Mouse (Mus musculus) frontal cortex, postnatal 14 days (tissue): Measurements from ENCODE around the gene Dgki.

ENCODE experiments used
- DNase-seq, 2 experiments: peaks; one replicate each; pipeline ENCODE4 v3.0.0; 2022; ENCODE audit warnings: low spot score in 2 of 2

The Dgki gene

DNA sequence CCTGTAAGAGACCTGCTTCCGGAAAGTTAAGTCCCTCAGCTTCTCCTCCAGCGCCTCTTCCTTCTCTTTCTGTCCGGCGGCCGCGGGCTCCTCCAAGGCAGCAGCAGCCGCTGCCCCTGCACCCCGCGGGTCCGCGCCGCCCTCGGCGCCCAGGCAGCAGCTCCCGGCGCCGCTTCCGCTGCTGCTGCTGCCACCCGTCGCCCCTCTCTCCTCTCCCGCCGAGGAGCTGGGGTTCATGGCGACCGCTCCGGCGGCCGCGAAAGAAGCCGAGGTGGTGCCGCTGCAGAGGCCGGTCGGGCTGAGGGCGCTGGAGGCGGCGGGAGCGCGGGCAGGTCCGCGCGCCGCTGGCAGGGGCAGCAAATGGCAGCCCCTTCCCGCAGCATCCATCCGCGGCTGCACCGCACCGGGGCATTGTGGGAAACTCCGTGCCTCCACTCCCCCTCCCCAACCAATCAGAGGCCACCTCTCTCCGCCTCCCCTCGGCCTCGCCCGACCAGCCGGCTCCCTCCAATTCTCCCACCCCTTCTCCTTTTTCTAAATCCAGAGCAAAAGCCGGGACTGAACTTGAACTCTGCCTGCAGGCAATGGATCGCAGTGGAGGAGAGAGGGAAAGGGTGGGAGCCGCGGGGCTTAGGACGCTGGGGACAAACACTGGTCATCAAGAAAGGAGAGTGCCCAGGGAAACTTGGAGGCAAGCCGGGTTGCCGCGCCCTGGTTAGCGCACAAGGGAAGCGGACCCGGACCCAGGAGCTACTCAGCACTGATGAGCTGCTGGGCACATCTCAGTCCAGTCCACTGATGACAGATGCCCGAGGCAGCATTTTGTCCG, at the start of gene Dgki:
TSS of gene Dgki (minus strand) at position 623 of the 829 bp plus-strand sequence.
- DNase-seq, result peak; percentile 80 to 81

DNA sequence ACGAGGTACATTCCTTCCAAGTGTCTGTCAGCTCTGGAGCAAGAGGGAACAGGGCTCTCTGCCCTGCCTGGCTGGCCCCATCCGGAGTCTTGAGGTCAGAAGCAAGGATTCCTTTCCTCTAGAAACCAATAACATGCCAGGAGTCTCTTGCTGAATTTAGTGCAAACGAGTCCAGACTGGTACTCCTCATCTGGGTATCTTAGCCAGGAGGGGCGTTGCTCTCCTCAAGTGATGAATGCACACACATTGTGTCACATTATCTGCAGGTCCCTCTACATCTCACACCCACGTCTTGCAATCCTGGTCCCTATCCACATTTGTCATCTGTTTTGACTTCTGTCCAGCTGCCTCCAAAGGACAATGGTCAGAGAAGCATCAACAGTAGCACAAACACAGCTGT, 47.6 kb upstream of the Dgki start:
- DNase-seq, result no peak

DNA sequence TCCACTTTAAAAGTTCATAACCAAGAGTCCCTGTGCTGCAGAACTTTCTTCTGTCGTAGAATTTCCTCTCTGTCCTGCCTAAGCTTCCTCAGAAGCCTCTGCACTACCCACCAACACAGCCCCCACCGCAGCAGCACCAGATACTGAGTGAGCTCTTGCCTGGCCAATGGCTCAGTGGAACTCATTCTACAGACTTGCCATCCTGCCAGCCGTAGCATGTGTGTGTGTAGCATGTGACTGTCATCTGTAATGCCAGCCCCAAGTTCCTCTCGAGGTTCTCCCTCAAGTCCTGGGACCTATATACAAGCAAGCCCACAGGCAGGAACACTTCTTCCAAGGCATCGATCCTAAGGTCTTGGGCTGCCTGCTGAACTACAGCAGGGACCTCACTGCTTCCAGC, 38.1 kb upstream of the Dgki start:
- DNase-seq, result no peak

DNA sequence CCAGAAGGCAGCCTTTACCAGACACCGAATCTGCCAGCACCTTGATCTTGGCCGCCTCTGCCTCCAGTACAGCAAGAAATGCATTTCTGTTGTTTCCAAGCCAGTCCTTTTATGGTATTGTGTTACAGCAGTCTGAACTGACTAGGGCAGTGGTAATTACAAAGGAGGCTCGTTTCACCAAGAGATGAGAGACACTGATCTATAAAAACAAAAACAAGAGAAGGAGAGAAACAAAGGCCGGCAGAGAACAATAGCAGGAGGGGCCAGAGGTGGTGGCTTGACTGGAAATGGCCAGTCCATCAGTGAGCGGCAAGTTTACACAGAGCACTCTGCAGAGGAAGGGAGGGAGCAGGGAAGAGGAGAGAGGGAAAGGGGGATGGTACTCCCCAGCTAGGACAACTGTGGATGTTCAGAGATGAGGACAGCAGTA, 36.9 kb upstream of the Dgki start:
- no peak for DNase-seq

DNA sequence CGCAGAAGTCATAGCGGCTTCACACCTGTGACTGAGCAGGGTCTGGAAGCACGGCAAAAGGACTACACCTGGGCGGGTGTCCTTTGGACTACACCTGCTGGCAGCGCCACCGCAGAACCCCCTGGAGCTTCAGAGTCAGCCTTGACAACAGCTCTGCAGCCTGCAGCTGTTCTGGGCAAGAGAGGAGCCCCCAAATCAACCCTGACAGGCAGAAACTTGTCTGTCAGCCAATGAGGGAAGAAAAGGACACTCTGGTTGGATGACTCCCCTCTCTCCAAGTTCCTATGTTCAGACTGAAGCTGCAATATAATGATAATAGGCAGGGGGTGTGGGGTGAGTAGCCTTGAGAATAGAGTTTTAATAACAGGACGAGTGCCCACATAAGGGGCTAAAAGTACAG, 36.4 kb upstream of the Dgki start:
- DNase-seq, result no peak

DNA sequence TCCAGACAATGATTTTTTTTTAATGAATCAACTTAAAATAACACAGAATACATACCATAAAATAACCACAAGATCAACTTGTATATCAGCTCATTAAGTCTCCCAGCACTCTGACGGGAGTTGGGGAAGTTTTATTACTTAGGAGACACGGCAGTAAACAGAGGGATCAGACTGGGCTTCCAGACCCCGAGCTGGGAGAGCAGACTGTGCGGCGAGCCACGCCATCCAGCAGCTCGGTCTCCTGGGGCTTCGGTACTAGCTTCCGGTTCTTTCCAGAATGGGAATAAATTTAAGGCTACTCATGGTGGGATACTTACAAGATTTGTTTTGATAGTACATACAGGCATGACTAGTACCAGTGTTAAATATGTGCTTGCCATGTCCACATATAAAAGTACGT, 32.9 kb upstream of the Dgki start:
- DNase-seq, result no peak

DNA sequence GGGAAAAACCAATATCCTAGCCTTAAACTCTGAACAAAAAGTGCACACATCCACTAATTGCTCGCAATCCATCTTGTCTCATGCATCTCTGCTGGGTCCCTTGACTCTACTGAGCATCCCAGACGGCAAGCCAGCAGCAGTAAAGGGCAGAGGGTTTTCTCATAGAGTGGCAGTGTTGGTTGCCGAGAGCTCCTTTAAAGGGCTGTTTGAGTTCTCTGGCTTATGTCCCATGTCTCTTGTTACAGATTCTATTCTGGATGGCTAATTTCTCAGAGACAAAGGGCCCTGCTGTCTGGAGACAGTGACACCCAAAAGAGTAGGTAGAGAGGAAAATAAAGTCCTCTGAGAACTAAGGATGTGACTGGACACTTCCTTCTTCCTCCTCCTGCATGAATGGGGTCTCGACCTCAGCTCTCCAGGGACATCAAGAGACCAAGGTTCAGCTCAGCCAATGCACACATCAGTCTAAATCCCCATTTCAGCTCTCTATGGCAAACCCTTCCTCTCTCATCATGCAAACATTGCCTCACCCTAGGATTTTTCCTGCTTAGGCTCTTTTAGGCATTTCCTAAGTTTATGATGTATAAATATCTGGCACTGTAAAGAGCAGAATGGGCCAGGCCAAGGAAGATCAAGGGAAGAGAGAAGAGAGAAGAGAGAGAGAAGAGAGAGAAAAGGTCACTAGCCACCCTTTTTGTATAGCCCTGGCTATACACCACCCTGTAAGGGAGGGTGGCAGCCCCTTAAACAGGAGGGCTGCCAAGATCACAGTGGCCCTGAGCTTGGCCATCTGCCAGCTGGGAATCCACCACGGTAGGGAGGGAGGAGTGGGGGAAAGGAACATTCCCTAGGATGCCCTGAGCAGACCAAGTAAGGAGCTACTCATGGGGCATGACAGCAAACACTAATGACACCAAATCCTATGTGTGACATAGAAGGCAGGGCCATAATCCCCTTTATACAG, 30.2 kb upstream of the Dgki start:
- DNase-seq, result no peak

DNA sequence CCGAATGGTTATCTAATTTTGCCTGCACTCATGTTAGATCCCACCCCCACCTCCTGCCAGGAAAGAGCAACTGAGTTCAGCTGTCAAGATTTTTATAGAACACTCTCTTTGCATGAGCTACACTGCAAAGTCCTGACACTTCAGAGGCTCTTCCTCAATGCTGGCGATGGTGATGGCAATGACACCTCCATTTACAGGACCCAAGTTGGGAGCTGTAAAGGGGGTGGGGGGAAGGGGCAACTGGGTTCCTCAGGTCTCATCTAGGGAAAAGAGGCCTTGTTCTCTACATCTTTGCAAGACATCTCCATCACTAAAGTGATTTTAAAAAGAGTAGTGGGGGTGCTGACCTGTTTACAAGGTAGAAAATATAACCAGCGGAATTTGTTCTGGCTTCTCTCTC, 29.4 kb upstream of the Dgki start:
- no peak for DNase-seq

DNA sequence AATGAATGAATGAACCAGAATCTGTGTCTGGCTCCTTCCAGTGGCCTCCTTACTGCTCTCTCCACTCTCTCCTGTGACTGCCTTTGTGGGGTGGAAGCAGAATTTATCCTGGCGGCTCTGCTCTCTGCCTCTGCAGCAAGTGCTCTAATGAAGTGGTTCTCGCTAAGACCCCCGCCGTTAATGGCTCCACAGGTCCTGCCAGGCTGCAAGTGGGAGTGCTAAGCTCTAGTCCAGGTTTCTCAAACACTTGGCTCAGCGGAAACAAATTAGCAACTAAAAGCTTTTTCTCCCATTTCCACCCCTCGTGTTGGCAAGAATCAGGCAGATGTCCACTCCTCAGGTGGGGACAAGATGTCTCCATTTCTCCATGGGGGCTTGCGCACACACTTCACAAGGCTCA, 28.7 kb upstream of the Dgki start:
- DNase-seq, result no peak

DNA sequence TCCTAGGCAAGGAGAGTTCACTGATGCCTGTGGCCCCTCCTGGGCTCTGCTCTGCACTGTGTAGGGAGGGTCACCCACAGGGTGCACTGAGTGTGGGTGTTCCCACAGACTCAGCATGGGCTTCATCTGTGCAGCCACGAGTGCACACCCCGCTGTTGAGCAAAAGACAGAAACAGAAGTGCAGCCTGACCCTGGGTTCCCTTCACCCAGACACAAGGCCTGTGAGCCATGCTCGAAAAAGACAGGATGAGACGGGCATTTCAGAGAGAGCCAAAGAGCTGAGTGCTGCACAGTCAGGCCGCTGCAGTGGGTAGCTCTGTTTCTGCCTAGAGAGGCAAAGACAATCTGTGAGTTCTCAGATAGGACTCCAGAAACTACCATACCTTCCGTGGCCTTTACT, 27.5 kb upstream of the Dgki start:
- DNase-seq, result no peak

DNA sequence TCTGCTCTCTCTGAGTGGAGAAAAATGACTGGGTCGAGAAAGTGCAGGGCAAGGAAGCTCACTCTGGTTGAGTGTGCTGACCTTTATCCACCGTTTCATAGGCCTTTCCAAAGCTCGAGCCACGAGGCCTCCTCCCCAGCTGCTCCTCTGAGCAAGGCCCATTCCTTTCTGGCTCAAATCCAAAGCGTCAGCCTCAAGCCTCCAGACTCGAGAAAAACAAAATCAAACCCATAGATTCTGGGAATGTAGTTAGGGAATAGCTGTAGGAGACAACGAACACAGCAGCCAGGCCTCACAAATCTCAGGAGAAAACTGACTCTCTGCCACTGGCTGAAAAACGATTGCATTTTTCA, 26.6 kb upstream of the Dgki start:
- no peak for DNase-seq

DNA sequence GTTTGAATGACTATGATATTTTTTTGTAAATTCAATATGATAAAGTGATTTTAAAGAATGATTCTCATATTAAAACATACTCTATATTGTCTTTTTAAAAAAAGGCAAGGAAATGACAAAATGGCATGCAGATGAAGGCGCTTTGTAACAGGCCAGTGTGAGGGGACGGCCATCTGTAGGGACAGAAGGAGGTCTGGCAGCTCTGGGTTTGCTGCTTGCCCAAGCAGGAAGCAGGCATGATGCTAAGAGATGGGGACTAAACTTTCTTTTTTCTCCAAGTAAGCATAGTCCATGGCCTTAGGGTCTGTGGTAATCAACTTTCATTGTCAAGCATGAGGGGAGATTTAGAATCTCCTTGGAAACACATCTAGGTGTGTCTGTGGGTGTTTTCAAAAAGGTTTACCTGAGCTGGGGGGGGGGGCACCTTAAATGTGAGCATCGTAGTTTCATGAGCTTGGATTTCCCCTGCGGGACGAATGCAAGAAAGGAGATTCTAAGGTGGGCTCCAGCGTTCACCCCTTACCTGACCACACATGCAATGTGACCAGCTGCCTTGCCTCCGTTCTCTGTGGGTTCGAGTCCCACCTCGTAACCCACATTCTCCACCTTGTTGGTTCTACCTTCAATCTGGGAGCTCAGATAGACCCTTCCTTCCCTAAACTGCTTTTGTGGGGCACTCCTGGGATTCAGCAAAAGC, 26.1 kb upstream of the Dgki start:
- no peak for DNase-seq

DNA sequence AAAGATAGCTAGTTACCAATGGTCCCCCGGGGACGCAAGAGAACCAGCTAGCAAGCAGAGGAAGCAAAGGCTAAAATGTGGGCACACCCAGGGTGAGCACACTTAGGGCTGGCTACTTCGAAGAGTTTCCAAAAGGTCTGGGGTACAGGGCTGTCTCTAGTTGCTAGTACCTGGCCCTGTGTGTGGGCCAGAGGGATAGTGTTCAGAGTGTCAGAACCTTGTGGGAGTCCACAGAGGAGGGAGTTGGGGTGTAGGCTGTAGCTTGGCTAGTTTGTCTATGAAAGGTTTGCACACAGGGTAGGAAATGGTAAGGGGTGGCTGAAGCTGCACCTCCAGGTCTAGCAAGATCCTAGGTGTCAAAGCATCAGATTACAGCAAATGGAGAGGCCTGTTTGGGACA, 25.1 kb upstream of the Dgki start:
- no peak for DNase-seq

DNA sequence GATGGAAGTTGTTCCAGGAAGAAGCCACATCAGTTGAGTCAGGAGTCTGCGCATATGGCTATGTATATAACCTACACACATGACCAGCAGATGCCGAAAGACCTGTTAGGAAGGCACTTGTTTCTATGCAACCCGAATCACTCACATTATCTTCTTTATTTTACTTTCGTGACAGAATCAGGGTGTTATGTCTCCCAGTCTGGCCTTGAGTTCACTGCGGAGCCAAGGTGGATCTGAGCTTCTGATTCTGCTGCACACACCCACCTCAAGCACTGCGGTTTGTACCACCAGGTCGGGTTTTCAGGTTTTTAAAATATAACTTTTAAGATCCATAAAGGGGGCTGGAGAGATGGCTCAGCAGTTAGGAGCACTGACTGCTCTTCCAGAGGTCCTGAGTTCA, 22.7 kb upstream of the Dgki start:
- DNase-seq, result no peak

DNA sequence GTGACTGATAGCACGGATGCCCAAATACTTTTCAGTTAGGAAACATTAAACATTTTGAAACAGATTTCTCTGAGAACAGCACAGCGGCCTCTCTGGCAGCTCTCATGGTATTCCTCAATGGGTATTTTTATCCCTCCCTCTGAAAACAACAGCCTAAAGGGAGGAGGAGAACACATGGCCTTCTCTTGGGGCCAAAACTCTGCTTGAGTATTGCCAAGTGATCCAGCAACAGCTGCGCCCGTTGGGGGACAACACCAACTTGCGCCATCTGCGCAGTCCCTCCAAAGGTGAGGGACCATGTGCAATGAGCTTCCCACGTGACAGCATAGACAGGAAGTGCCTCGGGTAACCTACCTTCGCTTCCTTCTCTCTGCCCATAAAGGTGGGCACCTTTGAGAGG, 22.1 kb upstream of the Dgki start:
- peak in 1 of 2 experiments; percentile 21 for DNase-seq

DNA sequence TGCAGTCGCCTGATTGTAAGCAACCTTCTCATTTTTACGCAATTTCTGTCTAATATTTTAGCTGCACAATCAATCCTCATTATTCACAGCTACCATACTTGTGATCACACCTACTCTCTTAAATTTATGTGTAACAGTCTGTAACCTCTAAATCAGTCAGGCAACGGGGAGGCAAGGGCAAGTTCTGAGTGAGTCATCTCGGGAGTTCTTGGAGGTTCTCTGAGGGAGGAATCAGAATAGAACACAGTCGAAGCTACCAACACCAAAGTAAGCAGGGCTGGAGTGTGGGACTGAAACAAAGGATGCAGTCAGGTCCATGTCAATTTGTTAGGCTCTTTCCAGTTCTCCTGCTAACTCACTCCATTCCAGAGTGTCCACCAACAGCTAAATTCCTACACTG, 17.9 kb upstream of the Dgki start:
- no peak for DNase-seq

DNA sequence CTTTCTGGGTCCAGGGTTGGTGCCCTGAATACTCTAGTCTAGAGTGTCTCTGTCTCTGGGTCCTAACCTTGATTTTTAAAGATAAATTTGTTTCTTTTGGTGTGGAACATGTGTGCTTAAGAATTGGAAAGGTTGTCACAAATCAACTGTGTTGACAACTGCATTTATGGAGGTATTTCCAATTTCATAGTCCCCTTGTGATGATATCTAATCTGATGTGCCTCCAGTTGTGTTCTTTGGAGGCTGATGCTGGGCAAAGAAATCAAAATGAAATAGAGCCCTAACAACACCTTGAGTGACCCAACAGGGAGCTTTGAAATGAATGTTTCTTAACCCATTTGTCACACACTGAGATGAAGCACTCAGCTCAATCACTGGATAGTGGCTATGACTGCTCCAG, 15.5 kb upstream of the Dgki start:
- DNase-seq, result no peak

DNA sequence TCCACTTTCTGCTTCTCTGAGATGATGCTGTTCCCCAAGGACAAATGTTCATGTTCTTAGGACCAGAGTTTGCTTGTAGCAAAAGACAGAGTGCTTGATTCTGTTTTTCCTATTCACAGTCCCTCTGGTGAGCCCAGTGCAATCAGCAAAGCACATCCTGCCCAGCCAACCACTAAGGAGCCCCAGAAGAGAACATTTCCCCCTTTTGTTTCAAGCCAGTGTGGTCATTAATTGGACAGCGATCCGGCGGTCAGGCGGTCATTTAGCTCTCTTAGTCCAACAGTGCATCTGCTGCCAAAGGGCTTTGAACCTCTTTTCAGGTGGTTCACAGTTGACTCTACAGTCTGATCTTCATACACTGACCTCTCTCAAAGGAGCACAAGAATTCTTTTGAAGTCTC, 10.6 kb upstream of the Dgki start:
- no peak for DNase-seq

DNA sequence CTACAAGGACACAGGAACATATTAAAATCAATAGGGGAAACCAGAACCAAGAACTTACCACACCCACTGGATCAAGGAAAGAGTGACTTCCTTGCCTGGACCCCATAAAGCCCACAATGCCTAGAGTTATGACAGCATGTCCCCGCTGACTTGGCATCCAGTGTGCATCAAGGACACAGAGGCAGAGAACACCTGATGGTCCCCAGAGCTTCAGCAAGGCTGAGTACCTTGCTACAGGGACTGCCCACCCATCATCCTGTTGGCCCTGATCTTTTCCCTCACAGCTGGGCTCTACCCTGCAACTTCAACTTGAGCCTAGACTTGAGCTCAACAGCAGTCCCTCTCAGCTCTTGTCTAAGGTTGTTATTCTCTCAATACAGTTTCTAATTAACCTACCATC, 6.6 kb upstream of the Dgki start:
- DNase-seq, result no peak

DNA sequence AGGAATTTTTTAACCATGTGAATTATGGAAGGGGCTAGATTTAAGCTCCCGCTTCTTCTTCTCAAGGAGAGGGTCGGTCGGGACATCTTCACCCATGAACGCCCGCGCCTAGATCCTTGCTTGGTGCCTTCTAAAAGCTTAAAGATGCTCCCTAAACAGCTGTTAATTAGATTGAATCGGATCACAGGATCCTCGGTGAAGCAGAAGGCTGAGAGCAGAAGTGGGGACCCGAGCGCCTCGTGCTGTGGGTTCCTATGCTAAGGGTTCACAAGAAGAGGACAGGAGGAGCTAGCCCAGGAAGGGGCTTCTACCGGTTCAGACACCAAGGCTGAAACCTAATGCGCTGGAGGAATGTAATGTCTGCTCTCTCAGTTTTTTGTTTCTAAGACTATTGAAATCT, 508 bp upstream of the Dgki start:
- no peak for DNase-seq

DNA sequence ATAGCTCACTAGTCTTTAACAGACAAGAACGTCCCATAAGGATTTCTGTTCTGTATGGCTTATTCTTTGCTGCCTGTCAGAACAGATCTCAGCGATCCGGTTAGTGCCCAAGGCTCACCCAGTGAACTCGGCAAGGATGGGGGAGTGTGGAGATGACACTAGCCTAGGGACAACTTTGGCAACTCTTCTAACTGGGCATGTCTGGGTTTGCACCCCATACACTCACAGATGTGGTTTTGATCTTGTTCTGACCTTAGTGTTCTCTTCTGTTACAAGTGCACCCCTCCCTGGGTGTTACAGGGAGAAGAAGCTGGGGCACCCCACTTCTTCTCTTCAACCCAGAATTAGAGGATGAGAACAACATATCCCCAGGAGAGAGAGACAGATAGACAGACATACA, 1.0 kb downstream of the Dgki start:
- no peak for DNase-seq

DNA sequence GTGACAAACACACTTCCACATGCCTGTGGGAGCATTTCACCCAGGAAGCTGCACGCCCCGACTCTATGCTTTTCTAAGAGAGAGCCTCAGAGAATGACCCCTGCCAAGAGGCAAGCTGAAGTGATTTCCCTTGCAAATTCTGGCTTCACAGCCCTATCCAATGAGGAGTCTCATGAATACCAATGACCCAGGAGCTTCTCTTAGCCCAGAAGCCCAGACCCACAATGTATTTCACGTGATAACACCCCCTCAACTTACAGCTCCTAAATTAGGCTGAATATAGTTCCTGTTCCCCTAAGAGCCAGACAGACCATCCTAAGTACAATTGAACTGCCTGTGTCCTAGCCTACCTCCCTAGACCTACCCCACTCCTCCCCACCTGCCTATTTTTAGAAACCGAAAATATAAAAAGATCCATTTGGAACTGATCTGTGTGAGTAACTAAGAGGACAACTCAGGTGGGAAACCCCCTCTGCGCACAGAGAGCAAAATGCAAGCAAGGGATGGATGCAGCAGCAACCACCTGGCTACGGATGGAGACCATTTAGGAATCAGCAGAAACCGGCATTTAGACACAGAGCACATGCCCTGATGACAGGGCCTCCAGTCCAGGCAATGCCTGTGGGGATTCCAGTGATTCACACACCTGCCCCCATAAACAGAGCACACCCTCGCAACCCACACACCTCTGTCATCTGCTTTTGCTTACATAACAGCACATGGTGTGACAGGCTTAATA, 2.1 kb downstream of the Dgki start:
- peak in 1 of 2 experiments; percentile 22 for DNase-seq
